Comparison of ENCODE assay signal across 11 mouse cellular contexts in genomic region chr3:117044304-117044703, GRCm38 (mm10).
DNase-seq lines count a peak whose midpoint lies in the region; ATAC-seq and TF ChIP-seq lines count a peak whose summit lies in the region.
"Had no signal": no experiment of that assay in that cellular context is flagged by ENCODE, and none has a peak within 500 bp of the region (broad histone marks: within the 10 kb centered on the region; RNA-seq: fewer than 3 reads in every experiment).

No protein-coding gene starts in this region.

- WGBS in forebrain, postnatal 0 days = 44% methylated on average over 2 of the region's 2 CpGs
- 61% methylated on average over 2 of the region's 2 CpGs for WGBS in forebrain, embryonic 15.5 days
- WGBS in embryonic facial prominence, embryonic 15.5 days = 47% methylated on average over 2 of the region's 2 CpGs
- 37% methylated on average over 2 of the region's 2 CpGs for WGBS in stomach, embryonic 16.5 days

- peak; percentile 55; the same call in 1 of the 2 replicates for ATAC-seq in forebrain, postnatal 0 days
- ATAC-seq in forebrain, embryonic 15.5 days (replicated peaks) = no peak; the same call in 1 of the 2 replicates
- ATAC-seq in embryonic facial prominence, embryonic 15.5 days (ENCODE audit: insufficient number of reproducible peaks, low FRiP score, low TSS enrichment, low read depth) = no peak
- ATAC-seq in stomach, embryonic 16.5 days (ENCODE audit: insufficient read depth, low FRiP score) = peak; percentile 80; the same call in 1 of the 2 replicates
- ATAC-seq: midbrain, embryonic 15.5 days had no signal

- no peaks in the 10 kb centered on the region for H3K4me1 ChIP-seq in forebrain, postnatal 0 days (ENCODE audit: insufficient read depth)
- no peaks in the 10 kb centered on the region for H3K4me1 ChIP-seq in forebrain, embryonic 15.5 days
- H3K4me1 ChIP-seq in embryonic facial prominence, embryonic 15.5 days = 0 out of 2 replicates have a peak, but pooled peaks cover 5% of the 10 kb centered on the region
- no peaks in the 10 kb centered on the region for H3K4me1 ChIP-seq in stomach, embryonic 16.5 days (ENCODE audit: control insufficient read depth, insufficient read depth, low read length)
- H3K4me1 ChIP-seq: midbrain, embryonic 15.5 days had no signal

- peak; percentile 17 for DNase-seq in forebrain, postnatal 0 days
- peak in 1 of 2 experiments; percentile 21 for DNase-seq in layer of hippocampus, adult 2 months (ENCODE audit: low spot score in 2 of 2)
- no peak for DNase-seq in layer of hippocampus, postnatal 25 days (ENCODE audit: extremely low spot score in 1 of 2, low spot score in 1 of 2)
- DNase-seq in cerebellum, adult 11-12 months = no peak
- no peak for DNase-seq in kidney, postnatal 36 days
- DNase-seq: cerebellum, postnatal 25 days had no signal

- H3K27ac ChIP-seq in forebrain, postnatal 0 days (ENCODE audit: low read depth, low read length) = no peak overlapping the region
- no peak overlapping the region for H3K27ac ChIP-seq in forebrain, embryonic 15.5 days (replicated peaks)
- H3K27ac ChIP-seq in layer of hippocampus, adult 2 months = peak overlapping the region; percentile 67
- peak overlapping the region; percentile 51 for H3K27ac ChIP-seq in embryonic facial prominence, embryonic 15.5 days (replicated peaks)
- peak overlapping the region; percentile 49; the same call in 1 of the 2 replicates for H3K27ac ChIP-seq in stomach, embryonic 16.5 days (ENCODE audit: low read length)
- H3K27ac ChIP-seq: kidney, postnatal 0 days; midbrain, embryonic 15.5 days had no signal

- H3K36me3 ChIP-seq in forebrain, postnatal 0 days (ENCODE audit: insufficient read depth) = no peaks in the 10 kb centered on the region
- no peaks in the 10 kb centered on the region for H3K36me3 ChIP-seq in forebrain, embryonic 15.5 days
- no peaks in the 10 kb centered on the region for H3K36me3 ChIP-seq in embryonic facial prominence, embryonic 15.5 days
- no peaks in the 10 kb centered on the region for H3K36me3 ChIP-seq in stomach, embryonic 16.5 days (ENCODE audit: control insufficient read depth, insufficient read depth, low read length)
- H3K36me3 ChIP-seq: midbrain, embryonic 15.5 days had no signal

- H3K9ac ChIP-seq in forebrain, postnatal 0 days = no peak overlapping the region
- no peak overlapping the region for H3K9ac ChIP-seq in forebrain, embryonic 15.5 days (replicated peaks)
- no peak overlapping the region for H3K9ac ChIP-seq in embryonic facial prominence, embryonic 15.5 days
- no peak overlapping the region for H3K9ac ChIP-seq in stomach, embryonic 16.5 days (ENCODE audit: low read length)
- H3K9ac ChIP-seq: midbrain, embryonic 15.5 days had no signal

- H3K9me3 ChIP-seq in forebrain, postnatal 0 days (ENCODE audit: low read length) = no peaks in the 10 kb centered on the region
- H3K9me3 ChIP-seq in forebrain, embryonic 15.5 days = no peaks in the 10 kb centered on the region
- H3K9me3 ChIP-seq in embryonic facial prominence, embryonic 15.5 days (replicated peaks) = no peaks in the 10 kb centered on the region
- H3K9me3 ChIP-seq in stomach, embryonic 16.5 days (replicated peaks; ENCODE audit: control insufficient read depth, low read length) = no peaks in the 10 kb centered on the region
- H3K9me3 ChIP-seq: midbrain, embryonic 15.5 days had no signal

- TF ChIP-seq CTCF in forebrain, postnatal 0 days (IDR thresholded peaks at IDR 0.05; ENCODE audit: low read depth) = no peak
- TF ChIP-seq CTCF in layer of hippocampus, adult 2 months (conservative IDR thresholded peaks at IDR 0.05) = no peak

- H3K27me3 ChIP-seq in forebrain, postnatal 0 days (ENCODE audit: insufficient read depth, low read length) = no peaks in the 10 kb centered on the region
- H3K27me3 ChIP-seq in forebrain, embryonic 15.5 days = no peaks in the 10 kb centered on the region
- no peaks in the 10 kb centered on the region for H3K27me3 ChIP-seq in embryonic facial prominence, embryonic 15.5 days
- H3K27me3 ChIP-seq in stomach, embryonic 16.5 days (ENCODE audit: control insufficient read depth, insufficient read depth, low read length) = no peaks in the 10 kb centered on the region
- H3K27me3 ChIP-seq: midbrain, embryonic 15.5 days had no signal

- H3K4me3 ChIP-seq in forebrain, postnatal 0 days (ENCODE audit: low read depth, low read length) = no peak overlapping the region
- no peak overlapping the region for H3K4me3 ChIP-seq in forebrain, embryonic 15.5 days
- H3K4me3 ChIP-seq in layer of hippocampus, adult 2 months = no peak overlapping the region
- H3K4me3 ChIP-seq in embryonic facial prominence, embryonic 15.5 days (replicated peaks) = no peak overlapping the region
- H3K4me3 ChIP-seq in stomach, embryonic 16.5 days (replicated peaks; ENCODE audit: low read length) = no peak overlapping the region
- H3K4me3 ChIP-seq: midbrain, embryonic 15.5 days had no signal

- H3K4me2 ChIP-seq in forebrain, postnatal 0 days (ENCODE audit: low read depth) = no peak overlapping the region
- H3K4me2 ChIP-seq in forebrain, embryonic 15.5 days (replicated peaks) = no peak overlapping the region
- no peak overlapping the region for H3K4me2 ChIP-seq in embryonic facial prominence, embryonic 15.5 days (replicated peaks)
- H3K4me2 ChIP-seq in stomach, embryonic 16.5 days (ENCODE audit: low read depth, low read length) = no peak overlapping the region
- H3K4me2 ChIP-seq: midbrain, embryonic 15.5 days had no signal

Comparison
In these comparisons a context has a peak if more than half of its experiments do, and no peak if none do; other contexts are left out.
1. ATAC-seq: peak in forebrain, postnatal 0 days (single experiment) and stomach, embryonic 16.5 days (single experiment); none in forebrain, embryonic 15.5 days (single experiment) and embryonic facial prominence, embryonic 15.5 days (single experiment).
2. H3K27ac ChIP-seq: peak in layer of hippocampus, adult 2 months (single experiment), embryonic facial prominence, embryonic 15.5 days (single experiment) and stomach, embryonic 16.5 days (single experiment); none in forebrain, postnatal 0 days (single experiment) and forebrain, embryonic 15.5 days (single experiment).